Mouse (Mus musculus) limb, embryonic 10.5 days (tissue): ENCODE results near the gene Mamstr. TPM values are rescaled to one million over a fixed set of nuclear protein-coding genes. Genes with fewer than 3 reads are reported as not detected.

Experiments used
- DNase-seq: peaks from one replicate; pipeline ENCODE4 v3.0.0-alpha.2; 2017; ENCODE audit warnings: low spot score
- H3K27ac ChIP-seq: fragments of 300-500 bp; sonication (generic); 2 replicates; pipeline ENCODE4 v1.5.1; 2016; ENCODE audit warnings: mild to moderate bottlenecking
- H3K27me3 ChIP-seq: fragments of 300-500 bp; sonication (generic); 2 replicates; pipeline ENCODE4 v1.6.1; 2016; ENCODE audit warnings: low read depth, mild to moderate bottlenecking; ENCODE audit not compliant: poor library complexity, severe bottlenecking
- H3K36me3 ChIP-seq: fragments of 300-500 bp; sonication (generic); 2 replicates; pipeline ENCODE4 v1.6.1; 2016; ENCODE audit warnings: mild to moderate bottlenecking, moderate library complexity
- H3K4me1 ChIP-seq: fragments of 300-500 bp; sonication (generic); 2 replicates; pipeline ENCODE4 v1.6.1; 2016
- H3K4me3 ChIP-seq: fragments of 300-500 bp; sonication (generic); 2 replicates; pipeline ENCODE4 v1.5.1; 2016; ENCODE audit warnings: mild to moderate bottlenecking, moderate library complexity
- H3K9me3 ChIP-seq: fragments of 300-500 bp; sonication (generic); replicated peaks from 2 replicates; pipeline ENCODE4 v1.6.1; 2016; ENCODE audit warnings: mild to moderate bottlenecking
- WGBS: fragments of 180-500 bp; shearing (Covaris S2); methylation state at CpG from one replicate; pipeline ENCODE4 v1.1.7; 2016; 5-methylcytosine and 5-hydroxymethylcytosine counted together
- polyA plus RNA-seq: library from polyadenylated mRNA; unstranded; fragments of >200 nt; fragmentation: Nextera tagmentation; extraction: Ambion mirVana; gene quantifications from 2 replicates; pipeline ENCODE4 v1.2.1, GENCODE M21; 2016

Mamstr gene
- polyA plus RNA-seq, 1 experiment from 2014 or later, result 3.2 TPM

GRCm38 (mm10) chr7:45634946-45635681 lies 4.7 kb upstream of the Mamstr start:
- 87% methylated on average over 11 of the region's 11 CpGs for WGBS
- H3K9me3 ChIP-seq, result no peaks in the 10 kb centered on the region
- H3K4me3 ChIP-seq, result no peak overlapping the region
- H3K27ac ChIP-seq, result no peak overlapping the region
- H3K27me3 ChIP-seq, result peaks cover 46% of the 10 kb centered on the region
- no peak for DNase-seq
- H3K4me1 ChIP-seq, result peaks cover 25% of the 10 kb centered on the region
- H3K36me3 ChIP-seq, result peaks cover 13% of the 10 kb centered on the region

DNA sequence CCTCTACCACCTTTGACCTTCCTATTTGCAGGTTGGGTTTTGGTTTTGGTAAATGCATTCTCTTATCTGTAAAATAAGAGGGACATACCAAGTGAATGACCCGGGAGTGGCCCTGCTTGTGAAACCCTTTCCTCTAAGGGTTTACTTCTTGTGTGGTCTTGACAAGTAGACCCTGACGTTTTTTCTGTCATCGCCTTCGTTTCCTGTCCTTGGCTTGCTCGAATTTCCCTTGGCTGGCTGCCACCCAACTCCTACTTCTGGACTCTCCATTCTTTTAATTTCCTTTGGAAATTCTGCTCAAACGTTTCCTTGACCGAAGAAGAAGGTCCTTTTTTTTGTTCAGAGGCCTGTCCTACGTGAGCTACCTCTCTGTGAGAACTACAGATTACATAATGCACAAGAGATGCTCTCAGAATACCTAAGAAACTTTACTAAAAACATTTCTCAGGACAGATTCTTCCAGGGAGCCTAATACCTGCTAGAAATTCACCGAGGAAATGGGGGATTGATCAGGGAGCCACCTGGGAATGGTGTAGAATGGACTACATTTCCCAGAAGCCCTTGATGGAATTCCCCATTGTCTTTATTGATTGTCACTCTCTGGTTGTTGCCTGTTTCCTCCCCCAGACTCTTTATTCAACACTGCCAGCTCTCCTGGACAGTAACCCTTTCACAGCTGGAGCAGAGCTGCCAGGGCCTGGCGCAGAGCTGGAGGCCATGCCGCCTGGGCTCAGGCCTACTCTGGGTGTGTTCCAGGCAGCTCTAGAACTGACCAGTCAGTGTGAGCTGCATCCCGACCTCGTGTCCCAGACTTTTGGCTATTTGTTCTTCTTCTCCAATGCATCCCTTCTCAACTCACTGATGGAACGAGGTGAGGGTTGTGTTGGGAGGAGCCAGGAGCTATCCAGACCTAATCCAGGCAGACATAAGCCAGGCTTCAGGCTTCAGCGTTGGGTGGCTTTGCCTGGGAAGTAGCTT lies 3.8 kb upstream of the Mamstr start:
- H3K9me3 ChIP-seq, result no peaks in the 10 kb centered on the region
- no peak overlapping the region for H3K4me3 ChIP-seq
- DNase-seq, result no peak
- no peak overlapping the region for H3K27ac ChIP-seq
- peaks cover 44% of the 10 kb centered on the region for H3K27me3 ChIP-seq
- peaks cover 13% of the 10 kb centered on the region for H3K36me3 ChIP-seq
- peaks cover 26% of the 10 kb centered on the region for H3K4me1 ChIP-seq
- 86% methylated on average over 15 of the region's 15 CpGs for WGBS

DNA sequence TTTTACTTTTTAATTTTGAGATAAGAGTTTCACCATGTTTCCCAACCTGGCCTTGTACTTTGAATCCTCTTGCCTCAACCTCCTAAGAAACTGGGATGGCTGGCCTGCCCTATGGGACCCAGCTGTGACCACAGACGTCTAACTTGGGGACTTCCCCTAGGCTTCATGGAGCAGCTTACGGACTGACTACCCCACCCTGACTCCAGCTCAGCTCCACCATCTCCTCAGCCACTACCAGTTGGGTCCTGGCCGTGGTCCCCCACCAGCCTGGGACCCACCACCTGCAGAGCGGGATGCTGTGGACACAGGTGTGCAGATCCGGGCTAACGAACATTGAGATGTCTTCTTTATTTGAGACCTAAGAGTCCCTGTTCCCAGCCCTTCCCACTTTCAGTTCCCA lies 2.1 kb upstream of the Mamstr start:
- H3K27ac ChIP-seq, result no peak overlapping the region
- H3K4me1 ChIP-seq, result peaks cover 36% of the 10 kb centered on the region
- peaks cover 27% of the 10 kb centered on the region for H3K27me3 ChIP-seq
- H3K9me3 ChIP-seq, result no peaks in the 10 kb centered on the region
- WGBS, result 98% methylated on average over 6 of the region's 6 CpGs
- peaks cover 11% of the 10 kb centered on the region for H3K36me3 ChIP-seq
- H3K4me3 ChIP-seq, result peak overlapping the region; percentile 42; the same call in 1 of the 2 replicates
- DNase-seq, result no peak

- Histone ChIP-seq H3K27me3 (peaks cover 16% of the 10 kb centered on the region; the same call in 1 of the 2 replicates), H3K4me1 (peaks cover 41% of the 10 kb centered on the region), H3K4me3 (peak overlapping the region; percentile 42), H3K9me3 (no peaks in the 10 kb centered on the region), H3K27ac (peak overlapping the region; percentile 68), H3K36me3 (peaks cover 11% of the 10 kb centered on the region)
- peak; percentile 93 for DNase-seq
- WGBS, result 18% methylated on average over 29 of the region's 29 CpGs
Measured at GRCm38 (mm10) chr7:45638623-45639401, 965 bp upstream of the Mamstr start.

DNA sequence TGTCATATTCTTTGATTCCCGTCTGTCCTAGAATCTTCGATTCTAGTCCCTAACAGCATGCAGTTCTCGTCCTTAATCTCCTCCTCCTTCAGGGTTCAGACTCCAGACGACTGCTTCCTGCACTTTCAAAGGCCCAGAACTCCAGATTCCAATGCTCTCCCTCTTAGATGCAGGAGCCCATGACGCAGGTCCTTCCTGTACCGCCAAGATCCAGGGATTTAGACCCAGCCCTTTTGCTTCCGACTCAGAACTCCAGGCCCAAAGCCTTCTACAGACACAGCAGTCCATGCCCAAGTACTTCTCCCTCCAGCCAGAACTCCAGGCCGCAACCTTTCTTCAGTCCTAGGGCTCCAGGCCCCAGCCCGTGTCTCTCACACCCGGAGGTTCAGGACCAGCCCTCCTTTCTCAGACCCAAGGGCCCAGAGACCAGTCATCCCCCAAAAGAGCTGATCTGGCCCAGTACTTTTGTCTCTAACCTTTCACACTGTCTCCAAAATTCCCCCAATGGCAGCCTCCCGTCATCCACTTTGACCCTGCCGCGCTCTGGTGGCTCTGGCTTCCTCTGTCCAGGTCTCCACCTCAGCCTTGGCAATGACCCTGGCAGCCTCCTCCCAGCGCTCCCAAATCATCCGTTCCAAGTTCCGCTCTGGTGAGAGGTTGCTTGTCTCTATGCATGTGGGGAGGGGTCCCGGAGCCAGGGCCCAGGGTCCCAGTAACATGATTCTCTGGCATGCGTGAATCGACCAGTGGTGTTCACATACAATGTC lies 597 bp downstream of the Mamstr start:
- 80% methylated on average over 19 of the region's 19 CpGs for WGBS
- no peak for DNase-seq
- Histone ChIP-seq H3K4me1 (peaks cover 52% of the 10 kb centered on the region), H3K27ac (no peak overlapping the region), H3K27me3 (peaks cover 21% of the 10 kb centered on the region; the same call in 1 of the 2 replicates), H3K9me3 (no peaks in the 10 kb centered on the region), H3K4me3 (no peak overlapping the region), H3K36me3 (peaks cover 11% of the 10 kb centered on the region)

GRCm38 (mm10) chr7:45641391-45642040 lies 1.7 kb downstream of the Mamstr start:
- Histone ChIP-seq H3K27me3 (peaks cover 21% of the 10 kb centered on the region; the same call in 1 of the 2 replicates), H3K36me3 (peaks cover 5% of the 10 kb centered on the region), H3K9me3 (no peaks in the 10 kb centered on the region), H3K27ac (peak overlapping the region; percentile 90), H3K4me1 (peaks cover 52% of the 10 kb centered on the region), H3K4me3 (peak overlapping the region; percentile 16)
- no peak for DNase-seq
- WGBS, result 76% methylated on average over 17 of the region's 17 CpGs

DNA sequence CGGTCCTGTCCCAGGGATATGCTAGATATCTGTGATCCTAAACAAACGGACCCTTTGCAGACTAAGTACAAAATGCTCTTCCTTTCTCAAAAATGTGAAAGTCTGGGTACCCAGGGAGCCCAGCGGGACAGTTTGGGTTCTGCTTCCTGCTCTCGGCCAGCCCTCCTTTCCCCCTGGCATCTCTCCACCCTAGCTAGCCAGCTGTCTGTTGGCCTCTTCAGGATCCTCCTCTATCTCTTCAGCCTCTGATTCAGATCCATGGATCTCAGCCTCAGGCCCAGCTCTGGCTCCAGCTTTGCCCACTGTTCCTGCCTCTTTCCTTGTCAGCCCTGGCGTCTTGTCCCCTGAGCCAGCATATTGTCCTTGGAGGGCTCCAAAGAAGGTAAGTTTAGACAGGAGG lies 2.3 kb downstream of the Mamstr start:
- peak overlapping the region; percentile 61; the same call in 1 of the 2 replicates for H3K4me3 ChIP-seq

GRCm38 (mm10) chr7:45642503-45643255 lies 2.9 kb downstream of the Mamstr start:
- peak overlapping the region; percentile 90 for H3K27ac ChIP-seq
- H3K36me3 ChIP-seq, result no peaks in the 10 kb centered on the region
- H3K4me3 ChIP-seq, result peak overlapping the region; percentile 61
- H3K9me3 ChIP-seq, result no peaks in the 10 kb centered on the region
- DNase-seq, result no peak
- H3K4me1 ChIP-seq, result peaks cover 52% of the 10 kb centered on the region
- H3K27me3 ChIP-seq, result peaks cover 21% of the 10 kb centered on the region; the same call in 1 of the 2 replicates
- 43% methylated on average over 16 of the region's 16 CpGs for WGBS

More for the DNA sequence above, 2.3 kb downstream of the Mamstr start:
- Histone ChIP-seq H3K4me1 (peaks cover 52% of the 10 kb centered on the region), H3K27me3 (peaks cover 21% of the 10 kb centered on the region; the same call in 1 of the 2 replicates), H3K36me3 (no peaks in the 10 kb centered on the region), H3K27ac (peak overlapping the region; percentile 90), H3K9me3 (no peaks in the 10 kb centered on the region)
- WGBS, result 88% methylated on average over 5 of the region's 5 CpGs
- DNase-seq, result no peak

DNA sequence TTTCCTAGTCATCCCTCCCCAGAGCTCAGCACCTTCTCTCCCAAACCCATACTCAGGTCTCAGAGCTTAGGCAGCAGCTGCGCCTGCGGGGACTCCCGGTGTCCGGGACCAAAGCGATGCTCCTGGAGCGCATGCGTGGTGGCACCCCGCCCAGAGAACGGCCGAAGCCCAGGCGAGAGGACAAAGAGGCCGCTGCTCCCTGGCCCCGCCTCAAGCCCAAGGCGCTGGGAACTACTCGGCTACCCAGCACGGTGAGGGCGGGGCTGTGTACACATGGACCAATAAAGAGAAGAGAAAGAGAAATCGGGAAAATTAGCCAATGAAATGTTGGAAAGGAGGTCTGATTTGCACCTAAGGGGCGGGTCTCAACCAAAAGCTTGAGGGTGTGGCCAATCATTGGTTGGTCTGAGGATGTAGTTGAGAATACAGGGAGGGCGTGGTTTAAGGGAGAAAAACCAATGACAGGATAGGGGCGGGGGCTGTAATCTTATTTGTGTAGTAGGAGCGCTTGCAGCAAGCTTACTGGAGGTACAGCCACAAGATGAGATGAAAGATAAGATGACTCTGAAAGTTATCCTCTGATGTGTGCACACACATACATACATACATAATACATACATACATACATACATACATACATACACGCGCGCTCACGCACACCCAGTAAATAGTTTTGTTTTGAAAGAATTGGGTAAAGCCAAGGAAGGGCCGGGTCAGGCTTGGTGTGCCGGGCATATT lies 3.8 kb downstream of the Mamstr start:
- Histone ChIP-seq H3K9me3 (no peaks in the 10 kb centered on the region), H3K36me3 (no peaks in the 10 kb centered on the region), H3K4me3 (peak overlapping the region; percentile 61), H3K27me3 (peaks cover 21% of the 10 kb centered on the region; the same call in 1 of the 2 replicates), H3K4me1 (peaks cover 44% of the 10 kb centered on the region), H3K27ac (peak overlapping the region; percentile 90)
- under 1% methylated on average over 28 of the region's 28 CpGs for WGBS
- DNase-seq, result peak; percentile 95

- Histone ChIP-seq H3K36me3 (no peaks in the 10 kb centered on the region), H3K27ac (peak overlapping the region; percentile 90), H3K27me3 (peaks cover 21% of the 10 kb centered on the region; the same call in 1 of the 2 replicates), H3K9me3 (no peaks in the 10 kb centered on the region), H3K4me3 (peak overlapping the region; percentile 61), H3K4me1 (peaks cover 44% of the 10 kb centered on the region)
- DNase-seq, result peak; percentile 69
- WGBS, result 3% methylated on average over 18 of the region's 18 CpGs
Measured at GRCm38 (mm10) chr7:45644183-45644582, 4.4 kb downstream of the Mamstr start.
